Mouse (Mus musculus) limb, embryonic 10.5 days (tissue): ENCODE measurements at regions not wholly inside any gene's neighbourhood (a gene's known extent, or its start where the extent isn't known, plus 50 kb on each side); places are given as distances from the start of the nearest gene placed in this dataset.

Experiments
- DNase-seq: peaks from one replicate; pipeline ENCODE4 v3.0.0-alpha.2; 2017; ENCODE audit warnings: low spot score
- H3K27ac ChIP-seq: fragments of 300-500 bp; sonication (generic); 2 replicates; pipeline ENCODE4 v1.5.1; 2016; ENCODE audit warnings: mild to moderate bottlenecking
- H3K27me3 ChIP-seq: fragments of 300-500 bp; sonication (generic); 2 replicates; pipeline ENCODE4 v1.6.1; 2016; ENCODE audit warnings: low read depth, mild to moderate bottlenecking; ENCODE audit not compliant: poor library complexity, severe bottlenecking
- H3K36me3 ChIP-seq: fragments of 300-500 bp; sonication (generic); 2 replicates; pipeline ENCODE4 v1.6.1; 2016; ENCODE audit warnings: mild to moderate bottlenecking, moderate library complexity
- H3K4me1 ChIP-seq: fragments of 300-500 bp; sonication (generic); 2 replicates; pipeline ENCODE4 v1.6.1; 2016
- H3K4me3 ChIP-seq: fragments of 300-500 bp; sonication (generic); 2 replicates; pipeline ENCODE4 v1.5.1; 2016; ENCODE audit warnings: mild to moderate bottlenecking, moderate library complexity
- H3K9me3 ChIP-seq: fragments of 300-500 bp; sonication (generic); replicated peaks from 2 replicates; pipeline ENCODE4 v1.6.1; 2016; ENCODE audit warnings: mild to moderate bottlenecking
- WGBS: fragments of 180-500 bp; shearing (Covaris S2); methylation state at CpG from one replicate; pipeline ENCODE4 v1.1.7; 2016; 5-methylcytosine and 5-hydroxymethylcytosine counted together

GRCm38 (mm10) chr5:103293953-103294352, 82.8 kb upstream of the Mapk10 start:
- Histone ChIP-seq H3K27me3 (no peaks in the 10 kb centered on the region), H3K4me3 (no peak overlapping the region), H3K4me1 (no peaks in the 10 kb centered on the region), H3K9me3 (no peaks in the 10 kb centered on the region), H3K27ac (no peak overlapping the region), H3K36me3 (no peaks in the 10 kb centered on the region)
- no peak for DNase-seq
- 90% methylated on average over 3 of the region's 3 CpGs for WGBS

- 87% methylated on average over 9 of the region's 9 CpGs for WGBS
- no peak for DNase-seq
Measured at GRCm38 (mm10) chr5:103291691-103292090, 80.6 kb upstream of the Mapk10 start.

GRCm38 (mm10) chr5:103291219-103291618, 80.1 kb upstream of the Mapk10 start:
- Histone ChIP-seq H3K27me3 (no peaks in the 10 kb centered on the region), H3K4me1 (no peaks in the 10 kb centered on the region), H3K36me3 (no peaks in the 10 kb centered on the region), H3K9me3 (no peaks in the 10 kb centered on the region), H3K27ac (no peak overlapping the region), H3K4me3 (no peak overlapping the region)
- WGBS, result 98% methylated on average over 8 of the region's 8 CpGs
- DNase-seq, result no peak

More at GRCm38 (mm10) chr5:103291691-103292090, 80.6 kb upstream of the Mapk10 start:
- Histone ChIP-seq H3K27me3 (no peaks in the 10 kb centered on the region), H3K27ac (no peak overlapping the region), H3K4me3 (no peak overlapping the region), H3K4me1 (no peaks in the 10 kb centered on the region), H3K36me3 (no peaks in the 10 kb centered on the region), H3K9me3 (no peaks in the 10 kb centered on the region)

GRCm38 (mm10) chr5:103269206-103269605, 58.1 kb upstream of the Mapk10 start:
- Histone ChIP-seq H3K4me3 (no peak overlapping the region), H3K27ac (no peak overlapping the region), H3K27me3 (no peaks in the 10 kb centered on the region), H3K4me1 (peaks cover 3% of the 10 kb centered on the region; the same call in 1 of the 2 replicates), H3K9me3 (no peaks in the 10 kb centered on the region), H3K36me3 (no peaks in the 10 kb centered on the region)
- WGBS, result 93% methylated on average over 6 of the region's 6 CpGs
- no peak for DNase-seq

- no peak for DNase-seq
- no peak overlapping the region for H3K4me3 ChIP-seq
- H3K36me3 ChIP-seq, result no peaks in the 10 kb centered on the region
- 88% methylated on average over 2 of the region's 2 CpGs for WGBS
- no peak overlapping the region for H3K27ac ChIP-seq
- peaks cover 3% of the 10 kb centered on the region; the same call in 1 of the 2 replicates for H3K4me1 ChIP-seq
- no peaks in the 10 kb centered on the region for H3K27me3 ChIP-seq
- no peaks in the 10 kb centered on the region for H3K9me3 ChIP-seq
Measured at GRCm38 (mm10) chr5:103264903-103265302, 53.8 kb upstream of the Mapk10 start.

- H3K27ac ChIP-seq, result no peak overlapping the region
- no peak overlapping the region for H3K4me3 ChIP-seq
- DNase-seq, result no peak
- H3K9me3 ChIP-seq, result no peaks in the 10 kb centered on the region
- 95% methylated on average over 10 of the region's 10 CpGs for whole genome bisulfite sequencing
- H3K27me3 ChIP-seq, result no peaks in the 10 kb centered on the region
- no peaks in the 10 kb centered on the region for H3K36me3 ChIP-seq
- no peaks in the 10 kb centered on the region for H3K4me1 ChIP-seq
Measured at GRCm38 (mm10) chr5:103261406-103261805, 50.3 kb upstream of the Mapk10 start.
